Mouse (Mus musculus): Measurements from ENCODE around the gene Tmem30c.

The Tmem30c gene

DNA sequence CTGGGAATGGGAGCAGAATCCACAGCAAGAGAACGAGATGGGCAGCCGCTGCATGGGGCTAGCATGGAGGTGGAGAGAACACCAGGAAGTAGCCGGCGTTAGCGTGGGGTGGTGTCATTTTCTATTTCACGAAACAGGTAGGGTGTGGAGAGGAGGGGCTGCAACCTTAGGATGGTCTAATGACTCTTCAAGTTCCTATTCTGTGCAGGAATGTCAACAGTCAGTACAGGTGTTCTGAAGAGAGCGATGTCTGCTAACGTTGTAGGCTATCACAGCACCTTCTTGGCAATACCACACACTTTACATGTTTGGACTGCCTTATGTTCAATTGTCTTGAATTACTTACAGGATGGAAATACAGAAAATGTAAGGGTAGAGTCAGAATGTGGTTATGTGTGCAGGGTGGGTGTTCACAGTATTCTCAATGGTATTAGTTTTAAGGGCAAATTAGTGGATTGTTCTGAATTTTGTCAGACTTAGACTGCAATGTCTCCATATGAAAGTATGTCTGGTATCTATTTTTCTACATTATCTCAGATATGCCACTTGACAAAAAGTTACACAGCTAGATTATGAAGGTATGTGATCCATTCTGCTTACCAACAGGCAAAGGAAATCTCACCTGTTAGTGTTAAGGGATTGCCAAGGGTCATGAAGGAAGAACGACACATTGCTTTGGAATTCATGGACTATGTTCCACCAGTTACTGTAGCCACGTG, 2.7 kb upstream of the Tmem30c start:
- DNase-seq (ENCODE audit: low spot score in 2 of 2) = no peak

DNA sequence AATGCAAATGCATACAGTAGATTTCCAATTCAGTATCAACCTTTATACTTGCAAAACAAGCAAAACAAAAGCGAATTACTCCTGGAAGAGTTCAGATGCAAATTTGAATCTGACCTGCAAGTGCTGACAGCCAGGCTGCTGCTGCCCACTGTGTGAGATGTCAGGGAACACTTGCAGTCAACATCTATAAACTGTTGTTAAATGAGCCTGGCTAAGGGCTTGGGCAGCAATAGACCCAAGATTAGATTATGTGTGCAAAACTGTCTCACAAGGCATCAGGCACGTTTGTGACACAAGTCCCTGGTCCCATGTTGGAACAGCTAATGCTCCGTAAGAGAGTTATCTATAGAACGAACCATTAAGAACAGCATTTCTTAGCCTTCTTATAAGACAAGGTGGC, 369 bp downstream of the Tmem30c start:
- no peak for DNase-seq (ENCODE audit: low spot score in 2 of 2)

DNA sequence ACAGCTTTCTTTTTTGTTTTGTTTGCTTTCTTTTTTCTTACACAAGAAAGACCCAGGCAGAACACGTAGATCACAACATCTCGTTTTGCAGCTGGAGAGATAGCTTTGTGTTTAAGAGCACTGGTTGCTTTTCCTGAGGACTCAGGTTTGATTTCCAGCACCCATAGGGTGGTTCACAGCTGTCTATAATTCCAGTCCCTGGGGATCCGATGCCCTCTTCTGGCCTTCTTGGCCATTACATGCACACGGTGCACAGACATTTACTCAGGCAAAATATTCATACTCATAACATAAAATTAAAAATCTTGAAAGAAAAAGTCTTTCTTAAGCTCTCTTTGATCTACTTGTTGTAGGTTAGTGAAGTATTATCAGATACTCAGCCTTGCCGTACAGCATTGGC, 969 bp downstream of the Tmem30c start:
- no peak for DNase-seq (ENCODE audit: low spot score in 2 of 2)

DNA sequence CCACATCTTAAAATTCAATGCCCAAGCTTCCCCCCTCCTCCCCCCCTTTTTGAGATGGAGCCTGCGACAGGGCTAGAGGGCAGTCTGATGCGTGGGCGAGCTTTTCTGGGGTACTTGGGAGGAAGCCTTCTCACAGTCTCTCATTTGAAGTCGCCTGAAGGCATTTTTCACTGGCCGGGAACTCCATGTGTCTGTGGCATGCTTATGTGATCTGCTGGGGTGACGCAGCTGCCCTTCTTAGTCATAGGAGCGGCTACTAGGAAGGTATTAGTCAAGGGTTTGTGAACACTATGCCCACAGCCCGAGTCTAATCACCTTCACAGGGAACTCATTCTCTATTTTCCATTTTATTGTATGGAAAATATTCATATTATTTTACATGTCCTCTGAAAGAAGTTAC, 11.2 kb downstream of the Tmem30c start:
- no peak for DNase-seq (ENCODE audit: low spot score in 2 of 2)

DNA sequence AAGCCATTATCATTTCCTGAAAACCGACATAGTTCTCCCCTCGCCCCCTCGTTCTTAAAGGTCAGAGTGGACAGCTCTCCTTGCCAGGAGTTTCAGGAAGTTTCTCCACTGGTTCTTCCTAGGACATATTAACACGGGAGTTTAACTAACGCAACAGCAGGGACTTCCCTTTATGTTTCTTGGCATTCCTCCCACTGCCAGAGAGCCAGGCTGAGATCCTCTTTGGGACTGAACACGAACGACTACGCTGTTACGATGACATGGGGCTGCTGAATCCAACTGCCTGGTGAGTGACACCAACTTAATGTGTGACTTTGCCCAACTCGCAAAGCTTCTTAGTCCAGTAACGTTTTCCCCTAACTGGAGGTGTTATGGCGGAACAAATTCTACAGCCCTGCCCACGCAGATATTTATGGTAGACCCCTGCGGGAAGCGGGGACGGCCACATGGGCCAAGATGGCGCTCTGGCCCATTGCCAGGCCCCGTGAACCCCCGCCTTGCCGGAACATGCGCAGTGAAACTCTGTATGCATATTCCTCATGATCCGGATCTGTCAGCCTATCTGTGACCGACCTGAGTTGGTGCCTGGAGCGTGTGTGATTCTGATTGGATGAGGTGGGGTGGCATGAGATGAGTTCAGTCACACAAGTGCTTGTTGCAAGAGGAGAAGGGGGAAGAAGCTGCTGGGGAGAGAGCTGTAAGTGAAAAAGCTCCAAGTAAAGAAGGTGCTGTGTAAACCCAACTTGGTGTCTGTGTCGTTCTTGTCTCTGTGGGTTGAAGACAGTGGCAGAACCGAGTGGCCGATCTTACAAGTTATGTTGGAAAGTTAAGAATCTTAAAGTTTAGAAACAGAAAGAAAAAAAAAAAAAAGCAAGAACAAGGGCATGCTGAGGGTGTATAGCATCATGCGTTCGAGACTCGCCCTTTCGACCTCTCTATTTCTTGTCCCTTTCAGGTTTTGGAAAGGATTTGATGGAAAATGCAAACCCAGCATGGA, 12.1 kb downstream of the Tmem30c start:
- DNase-seq (ENCODE audit: low spot score in 2 of 2) = peak in 1 of 2 experiments; percentile 21

DNA sequence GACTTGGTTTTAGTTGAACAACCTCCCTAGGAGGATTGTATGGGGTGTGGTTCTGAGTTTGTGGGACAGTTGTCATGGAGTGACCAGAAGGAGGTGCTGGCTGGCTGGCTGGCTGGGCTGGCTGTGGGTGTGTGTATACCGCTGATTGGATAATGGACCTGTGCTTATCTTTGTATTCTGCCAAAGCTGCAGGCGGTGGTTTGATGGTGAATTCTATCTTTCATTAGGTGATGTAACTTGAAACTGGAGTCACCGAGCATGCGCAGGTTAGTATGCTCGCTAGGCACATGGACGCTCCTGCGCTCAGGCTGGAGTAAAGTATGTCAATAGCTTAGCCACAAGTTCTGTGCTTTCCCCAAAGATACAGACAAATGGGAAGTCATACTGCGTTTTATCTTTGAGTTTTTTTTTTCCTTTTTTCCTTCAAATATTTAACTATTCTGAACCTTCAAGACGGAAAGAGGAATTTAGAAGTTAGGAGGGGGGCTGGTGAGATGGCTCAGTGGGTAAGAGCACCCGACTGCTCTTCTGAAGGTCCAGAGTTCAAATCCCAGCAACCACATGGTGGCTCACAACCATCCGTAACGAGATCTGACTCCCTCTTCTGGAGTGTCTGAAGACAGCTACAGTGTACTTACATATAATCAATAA, 13.6 kb downstream of the Tmem30c start:
- no peak for DNase-seq (ENCODE audit: low spot score in 2 of 2)

DNA sequence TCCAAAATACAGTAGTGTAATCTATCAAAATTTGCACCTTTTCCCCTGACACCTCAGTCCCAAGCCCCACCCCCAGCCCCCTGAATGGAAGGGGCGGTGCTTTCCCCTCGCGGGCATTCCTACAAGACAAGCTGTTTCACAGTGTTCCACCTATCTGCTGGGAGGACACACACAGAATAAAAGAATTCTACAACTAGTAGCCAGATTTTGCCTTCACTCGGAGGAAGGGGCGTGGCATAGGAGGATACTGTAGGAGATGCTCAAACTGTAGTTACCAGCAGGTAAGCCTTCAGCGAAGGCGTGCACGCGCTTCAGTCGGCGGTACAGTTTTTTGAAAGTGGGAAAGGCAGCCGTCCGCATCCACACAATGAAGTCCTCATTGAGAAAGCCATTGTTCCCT, 22.9 kb downstream of the Tmem30c start:
- no peak for DNase-seq (ENCODE audit: low spot score in 2 of 2)

DNA sequence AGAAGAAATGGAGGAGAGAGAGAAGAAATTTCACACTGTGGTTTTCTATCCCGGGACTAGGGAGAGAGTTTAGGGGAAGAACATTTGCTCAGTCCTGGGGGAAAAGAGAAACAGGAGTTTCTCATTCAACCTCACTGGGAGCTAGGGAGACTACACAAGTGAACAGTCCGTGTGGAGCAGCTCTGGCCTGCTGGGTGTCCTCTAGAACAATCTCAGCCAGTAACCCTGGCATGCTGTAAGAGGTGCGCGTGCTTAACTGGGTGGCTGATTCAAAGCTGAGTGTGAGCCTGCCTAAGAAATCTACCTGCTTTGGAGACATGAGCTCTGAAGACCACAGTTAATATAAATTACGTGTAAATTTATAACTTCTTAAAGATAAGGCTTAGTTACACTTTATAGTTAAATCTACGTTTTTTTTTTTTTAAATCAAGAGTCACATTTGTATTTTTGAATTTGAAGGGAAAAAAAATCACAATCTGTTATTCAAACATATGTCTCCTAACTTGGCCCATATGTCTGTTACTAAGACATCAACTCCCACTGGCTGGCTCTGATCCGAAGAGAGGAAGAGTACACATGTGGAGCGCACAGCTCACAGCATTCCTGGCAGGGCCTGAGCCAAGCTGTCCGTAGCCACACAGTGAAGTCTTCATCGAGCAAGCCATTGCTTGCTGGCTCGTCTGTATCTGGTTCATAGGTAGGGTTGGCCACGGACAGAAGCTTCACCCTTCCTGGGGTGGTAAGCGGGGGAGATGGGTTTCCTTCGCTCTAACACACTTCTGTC, 24.4 kb downstream of the Tmem30c start:
- DNase-seq (ENCODE audit: low spot score in 2 of 2) = no peak

DNA sequence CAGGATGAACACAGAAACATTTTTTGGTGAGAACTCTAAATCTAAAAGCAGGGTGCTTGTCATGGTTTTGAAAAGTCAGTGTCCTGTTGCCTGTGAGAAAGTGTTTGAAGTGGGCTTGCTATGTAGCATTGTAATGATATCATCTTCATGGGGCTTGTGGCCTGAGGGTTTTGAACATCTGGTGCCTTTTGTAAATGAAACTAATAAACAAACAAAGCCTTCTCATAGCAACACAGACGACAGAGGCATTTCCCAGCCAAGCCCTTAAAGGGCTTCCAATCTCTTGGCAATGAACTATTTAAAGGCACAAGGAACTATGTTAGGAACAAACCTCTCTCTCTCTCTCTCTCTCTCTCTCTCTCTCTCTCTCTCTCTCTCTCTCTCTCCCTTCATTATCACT, 25.6 kb downstream of the Tmem30c start:
- DNase-seq (ENCODE audit: low spot score in 2 of 2) = no peak

DNA sequence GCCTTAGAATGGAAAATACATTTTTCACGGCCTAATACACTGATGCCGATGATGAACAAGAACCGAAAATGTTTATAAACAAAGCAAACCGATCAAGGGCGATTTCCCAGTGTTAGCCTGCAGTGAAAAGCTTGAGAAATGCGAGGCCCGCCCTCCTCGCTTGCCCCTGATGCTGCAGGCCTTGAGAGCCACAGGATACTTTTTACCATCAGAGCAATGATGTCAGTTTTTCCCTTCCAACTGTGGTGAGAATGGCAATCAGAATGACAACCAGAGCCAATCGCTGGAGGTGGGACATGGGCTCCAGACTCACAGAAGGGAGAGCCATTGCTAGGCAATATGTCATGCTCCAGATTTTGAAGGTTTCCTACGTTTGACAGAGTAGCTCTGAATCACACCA, 32.5 kb downstream of the Tmem30c start:
- DNase-seq (ENCODE audit: low spot score in 2 of 2) = no peak

DNA sequence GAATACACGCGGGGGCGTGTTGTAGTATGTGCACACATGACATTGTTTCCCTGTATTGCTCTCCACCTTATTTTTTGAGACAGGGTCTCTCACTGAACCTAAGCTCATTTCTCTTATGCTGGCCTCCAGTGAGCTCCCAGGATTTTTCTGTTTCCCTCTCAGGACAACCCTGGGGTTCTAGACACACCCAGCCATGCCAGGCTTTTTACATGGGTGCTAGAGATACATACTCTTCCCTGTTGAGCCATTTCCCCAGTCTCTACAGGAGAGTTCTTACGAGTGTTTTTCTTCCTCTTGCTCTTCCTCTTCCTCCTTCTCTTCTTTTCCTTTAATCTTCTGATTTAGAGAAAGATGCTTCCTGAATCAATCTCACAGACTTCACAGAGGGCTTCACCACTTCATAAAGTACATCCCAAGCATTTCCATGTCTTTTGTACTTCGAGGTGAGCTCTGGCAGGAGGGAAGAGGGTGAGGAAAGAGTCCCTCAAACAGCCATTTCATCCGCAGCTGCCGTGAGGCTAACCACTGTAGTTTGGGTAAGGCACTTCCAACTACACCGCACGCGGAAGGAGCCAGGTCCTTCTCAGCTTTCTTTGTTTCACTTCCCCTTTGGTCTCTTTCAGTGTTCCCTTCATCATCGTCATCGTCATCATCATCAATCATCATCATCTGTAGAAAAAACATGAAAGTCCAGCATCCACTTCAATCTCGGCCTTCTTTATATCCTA, 33.1 kb downstream of the Tmem30c start:
- no peak for DNase-seq (ENCODE audit: low spot score in 2 of 2)

DNA sequence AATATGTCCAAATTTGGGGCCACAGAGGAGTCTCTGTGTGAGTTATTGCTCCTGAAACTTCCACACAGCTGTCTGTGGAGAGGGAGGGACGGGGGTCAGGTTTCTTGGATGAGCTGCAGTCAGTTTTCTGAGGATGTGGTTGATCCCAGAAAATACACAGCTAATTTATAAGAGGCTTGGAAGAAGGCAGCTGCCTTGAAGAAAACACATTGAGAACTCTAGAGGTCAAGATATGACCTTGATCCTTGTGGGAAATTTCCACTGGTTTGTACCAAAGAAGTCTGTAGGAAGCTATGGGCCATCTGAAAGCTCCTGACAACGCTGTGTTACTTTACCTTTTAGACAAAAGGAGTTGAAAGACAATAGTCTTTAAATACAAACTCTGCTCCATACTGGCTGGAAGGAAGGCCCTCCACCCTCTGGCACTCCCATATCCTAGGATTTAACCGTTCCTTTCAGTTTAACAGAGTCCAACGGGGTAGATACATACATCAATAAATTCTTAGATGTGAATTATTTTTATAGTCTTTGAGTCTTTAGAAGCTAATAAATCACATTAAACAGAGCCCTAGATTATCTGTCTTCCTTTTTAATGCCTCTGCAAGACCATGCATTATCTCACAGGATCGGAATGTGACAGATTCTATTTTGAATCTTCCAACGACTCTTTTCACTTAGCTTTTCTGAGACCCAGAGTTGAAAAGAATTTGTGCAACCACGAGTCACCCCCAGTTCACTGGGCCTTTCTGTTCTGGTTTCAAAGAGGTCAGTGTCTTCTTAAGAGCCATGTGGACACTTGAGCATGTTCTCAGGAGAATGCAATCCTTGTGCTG, 40.9 kb downstream of the Tmem30c start:
- no peak for DNase-seq (ENCODE audit: low spot score in 2 of 2)

DNA sequence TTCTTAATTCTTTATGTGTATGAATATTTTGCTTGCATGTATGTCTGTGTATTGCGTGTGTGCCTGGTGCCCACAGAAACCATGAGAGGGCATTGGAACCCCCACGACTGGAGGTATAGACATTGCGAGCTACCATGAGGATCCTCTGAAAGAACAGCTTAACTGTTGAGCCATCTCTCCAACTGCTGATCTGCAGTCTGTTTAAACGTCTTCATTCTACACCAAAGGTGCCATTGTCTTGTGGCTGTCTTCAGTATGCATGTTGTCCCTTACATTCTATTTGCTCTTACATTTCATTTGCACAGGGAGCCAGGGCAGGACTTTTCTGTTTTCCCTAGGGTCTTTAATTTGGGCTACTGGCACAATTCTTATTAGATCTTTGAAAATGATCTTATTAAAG, 41.7 kb downstream of the Tmem30c start:
- DNase-seq (ENCODE audit: low spot score in 2 of 2) = no peak

DNA sequence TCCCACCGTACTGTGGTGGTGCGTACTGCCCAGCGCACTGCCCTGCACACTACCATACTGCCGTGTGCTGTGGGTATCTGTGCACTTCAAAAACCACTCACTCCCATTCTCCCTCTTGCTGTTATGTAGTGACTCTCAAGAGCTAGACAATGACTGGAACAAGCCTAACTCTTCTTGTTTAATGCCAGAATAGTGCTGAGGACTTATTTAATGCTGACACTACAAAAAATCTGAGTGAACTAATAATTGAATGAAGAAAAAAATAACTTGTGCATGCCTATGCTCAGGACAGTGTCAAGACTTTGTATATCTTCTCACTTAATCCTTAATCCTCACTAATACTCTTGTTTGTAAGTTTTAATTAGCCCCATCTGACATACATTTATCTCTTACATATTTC, 45.2 kb downstream of the Tmem30c start:
- DNase-seq (ENCODE audit: low spot score in 2 of 2) = no peak

DNA sequence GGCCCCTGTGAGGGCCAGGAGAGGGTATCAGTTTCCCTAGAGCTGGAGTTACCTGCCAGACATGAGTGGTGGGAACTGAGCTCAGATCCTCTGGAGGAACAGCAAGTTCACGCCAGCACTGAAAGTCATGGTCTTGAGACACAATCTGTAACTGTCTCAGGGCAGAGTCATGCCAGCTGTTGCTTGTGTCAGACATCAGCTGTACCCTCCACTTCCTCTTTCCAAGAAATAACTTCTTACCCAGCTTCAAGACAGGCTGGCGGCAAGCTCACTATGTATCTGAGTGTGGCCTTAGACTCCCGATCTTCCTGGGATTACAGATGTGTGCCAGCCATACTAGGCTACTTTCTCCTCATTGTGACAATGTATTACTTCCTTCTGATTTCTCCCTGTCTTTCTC, 46.1 kb downstream of the Tmem30c start:
- DNase-seq (ENCODE audit: low spot score in 2 of 2) = no peak

DNA sequence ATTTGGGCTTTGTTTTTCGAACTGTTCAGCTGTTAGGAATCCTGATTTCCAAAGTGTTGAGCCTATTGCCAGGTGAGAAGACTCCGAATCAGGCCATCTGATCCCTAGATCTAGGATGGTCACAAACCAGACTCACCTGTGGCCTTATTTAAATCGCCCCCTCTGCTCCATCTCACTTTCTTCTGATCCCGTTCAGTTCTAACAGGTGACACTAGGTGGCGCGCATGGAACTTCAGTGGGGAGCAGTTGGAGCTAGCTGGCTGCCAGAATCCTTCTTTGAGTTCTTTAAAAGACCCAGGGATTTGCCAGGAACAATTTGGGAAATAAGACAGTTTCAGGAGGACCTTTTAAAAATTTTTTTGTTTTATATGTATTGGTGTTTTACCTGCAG, 48.8 kb downstream of the Tmem30c start:
- peak; percentile 68 to 81 for DNase-seq (ENCODE audit: low spot score in 2 of 2)

DNA sequence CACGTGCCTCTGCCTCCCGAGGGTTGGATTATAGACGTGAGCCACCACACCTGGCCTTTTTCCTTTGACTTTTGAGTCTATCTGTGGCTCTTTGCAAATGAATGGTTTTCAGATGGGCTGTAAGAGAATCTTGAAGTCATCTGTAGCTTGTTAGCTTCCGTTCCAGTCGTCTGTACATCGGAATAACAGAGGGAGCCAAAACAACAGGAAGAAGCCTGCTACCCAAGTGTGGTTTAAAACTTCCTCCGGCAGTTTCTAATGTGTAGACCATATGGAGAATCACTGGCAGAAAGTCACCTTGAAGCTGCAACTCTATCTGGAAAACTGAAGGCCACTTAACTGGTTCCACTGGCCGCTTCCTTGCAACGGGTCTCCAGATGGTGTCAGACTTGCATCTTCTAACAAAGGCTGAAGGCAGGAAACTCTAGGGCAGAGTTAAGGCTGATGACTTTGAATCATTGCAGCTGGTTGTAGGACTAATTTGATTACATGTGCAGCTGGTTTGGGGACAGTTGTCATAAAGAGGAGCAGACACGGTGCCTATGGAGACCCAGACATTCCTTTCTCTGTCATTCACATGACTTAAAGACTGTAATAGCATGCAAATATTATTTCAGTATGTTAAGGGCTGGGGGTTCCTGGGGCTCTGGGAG, 49.3 kb downstream of the Tmem30c start:
- no peak for DNase-seq (ENCODE audit: low spot score in 2 of 2)

DNA sequence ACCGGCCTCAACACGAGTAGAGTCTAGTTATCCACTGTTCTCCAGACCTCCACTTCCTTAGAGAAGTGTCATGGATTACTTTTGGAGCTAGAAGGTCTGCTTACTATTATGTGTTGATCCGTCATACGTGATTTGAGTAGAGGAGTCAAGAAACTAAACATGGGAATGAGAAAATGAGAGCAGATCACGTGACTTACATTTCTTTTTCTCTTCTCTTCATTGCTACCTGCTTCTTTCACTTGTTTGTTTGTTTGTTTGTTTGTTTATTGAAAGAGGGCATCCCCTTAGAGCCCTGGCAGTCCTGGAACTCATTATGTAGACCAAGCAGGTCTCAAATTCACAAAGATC, 49.8 kb downstream of the Tmem30c start:
- no peak for DNase-seq (ENCODE audit: low spot score in 2 of 2)

DNA sequence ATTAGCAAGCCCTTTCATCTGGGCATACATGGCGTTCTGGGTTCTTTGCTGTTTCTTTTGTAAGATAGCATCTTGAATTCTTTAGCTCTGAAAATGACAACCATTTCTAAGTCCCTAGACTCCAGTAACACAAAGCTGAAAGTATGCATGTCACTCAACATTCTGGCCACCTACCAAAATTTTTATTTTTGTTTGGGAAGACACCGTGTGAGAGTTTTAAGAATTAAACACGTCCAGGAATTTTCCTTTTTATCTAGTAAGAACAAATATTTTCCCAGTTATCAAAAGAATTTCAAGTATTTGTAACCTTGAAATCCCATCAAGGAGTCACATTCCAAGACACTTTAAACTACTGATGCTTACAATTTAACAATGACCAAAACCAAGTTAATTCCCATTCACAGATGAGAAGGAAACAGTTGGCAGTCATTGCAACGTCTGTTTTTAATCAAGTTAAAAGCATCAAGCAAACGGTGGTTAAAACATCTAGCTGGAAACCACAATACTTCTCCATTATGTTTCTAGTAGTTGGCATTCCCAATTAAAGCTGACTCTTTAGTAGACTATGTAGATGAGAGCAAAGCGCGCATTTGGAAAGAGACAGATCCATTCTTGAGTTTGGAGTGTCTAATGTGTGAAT, 56.7 kb downstream of the Tmem30c start:
- DNase-seq (ENCODE audit: low spot score in 2 of 2) = no peak

Measured in cerebellum, postnatal 4 days (tissue).